Mouse (Mus musculus) heart, postnatal 14 days (tissue): Measurements from ENCODE around the gene Zkscan14. TPM values are rescaled to one million over a fixed set of nuclear protein-coding genes. Genes with fewer than 3 reads are reported as not detected.

ENCODE experiments used
- total RNA-seq, 2 experiments: library from RNA; stranded (reverse); gene quantifications; 2 replicates each; pipeline ENCODE4 v1.2.3; 2021

Zkscan14 gene
- total RNA-seq, 2 experiments from 2014 or later = 6.3 to 6.6 TPM

Other genes with a start within 250 kb of the Zkscan14 start
- 10 to 100 TPM; 23.7 to 25.4 TPM for gene Smurf1, start 236.0 kb downstream of the Zkscan14 start, total RNA-seq
- gene Gm4871, start 169.1 kb downstream of the Zkscan14 start, total RNA-seq = not detected
- gene 1700018F24Rik, start 158.9 kb downstream of the Zkscan14 start, total RNA-seq = not detected
- 10 to 100 TPM; 63.3 to 67.2 TPM for gene Arpc1a, start 118.0 kb downstream of the Zkscan14 start, total RNA-seq
- gene Kpna7, start 117.8 kb downstream of the Zkscan14 start, total RNA-seq = not detected
- gene Arpc1b, start 87.7 kb downstream of the Zkscan14 start, total RNA-seq = 100 to 1,000 TPM in 1 of 2 experiments, 10 to 100 TPM in 1; 97.2 to 113 TPM
- gene Pdap1, start 61.6 kb downstream of the Zkscan14 start, total RNA-seq = 10 to 100 TPM; 41.6 to 42.6 TPM
- 10 to 100 TPM; 59.5 to 73.7 TPM for gene Bud31, start 61.5 kb downstream of the Zkscan14 start, total RNA-seq
- 10 to 100 TPM; 27.1 to 27.8 TPM for gene Ptcd1, start 34.8 kb downstream of the Zkscan14 start, total RNA-seq
- 10 to 100 TPM; 10.3 to 12.4 TPM for gene Cpsf4, start 34.7 kb downstream of the Zkscan14 start, total RNA-seq
- 100 to 1,000 TPM; 871 to 935 TPM for gene Atp5j2, start 9.8 kb downstream of the Zkscan14 start, total RNA-seq
- 10 to 100 TPM in 1 of 2 experiments, 1 to 10 TPM in 1; 9.9 to 10.0 TPM for gene Zkscan5, start 2.7 kb upstream of the Zkscan14 start, total RNA-seq
- gene Zfp655, start 29.8 kb upstream of the Zkscan14 start, total RNA-seq = 10 to 100 TPM; 28.3 to 31.9 TPM
- gene Zscan25, start 78.6 kb upstream of the Zkscan14 start, total RNA-seq = 10 to 100 TPM; 11.0 to 13.9 TPM
- not detected for gene Cyp3a57, start 143.4 kb upstream of the Zkscan14 start, total RNA-seq